Mouse (Mus musculus) cerebellum, postnatal 10 days (tissue): ENCODE measurements around the gene Serpini2.
"Not testable (repeated sequence)": the region's sequence is repeated elsewhere in the genome, so short reads cannot be mapped to it uniquely, and the experiment has no call there.

ENCODE experiments used
- DNase-seq, 2 experiments: peaks; one replicate each; pipeline ENCODE4 v3.0.0; 2021; ENCODE audit warnings: mixed read lengths in 2 of 2

Serpini2 gene

DNA sequence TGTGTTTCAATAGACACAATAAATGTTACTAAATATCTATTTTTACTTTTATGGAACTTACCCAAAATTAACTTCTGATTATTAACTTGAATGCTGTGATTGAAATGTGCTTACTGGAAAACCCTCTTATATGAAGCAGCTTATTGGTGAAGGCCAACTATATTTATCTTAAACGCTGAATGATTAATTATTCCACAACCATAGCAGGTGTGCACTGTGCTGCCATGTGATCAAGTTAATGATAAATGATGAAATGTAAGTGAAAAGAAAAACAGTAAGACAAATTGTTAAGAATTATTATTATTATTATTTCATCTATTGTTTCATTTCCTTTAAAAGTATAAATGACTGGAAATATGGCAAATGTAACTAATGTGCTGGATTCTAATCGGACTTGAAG, at the start of gene Serpini2:
Serpini2 (minus strand) TSS at position 101 of the 400 bp plus-strand sequence.
- DNase-seq: no peak

DNA sequence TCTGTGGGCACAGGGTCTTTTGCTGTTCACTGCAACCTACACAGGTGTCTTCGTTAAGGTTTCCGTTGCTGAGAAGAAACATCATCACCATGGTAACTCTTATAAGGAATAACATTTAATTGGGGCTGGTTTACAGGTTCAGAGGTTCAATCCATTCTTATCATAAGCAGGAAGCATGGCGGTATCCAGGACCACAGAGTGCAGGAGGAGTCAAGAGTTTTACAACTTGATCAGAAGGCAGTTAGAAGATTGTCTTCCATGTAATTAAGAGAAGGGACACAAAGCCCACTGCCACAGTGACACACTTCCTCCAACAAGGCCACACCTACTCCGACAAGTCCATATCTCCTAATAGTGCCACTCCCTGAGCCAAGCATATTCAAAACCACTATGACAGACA, 39.0 kb upstream of the Serpini2 start:
- DNase-seq: no peak

DNA sequence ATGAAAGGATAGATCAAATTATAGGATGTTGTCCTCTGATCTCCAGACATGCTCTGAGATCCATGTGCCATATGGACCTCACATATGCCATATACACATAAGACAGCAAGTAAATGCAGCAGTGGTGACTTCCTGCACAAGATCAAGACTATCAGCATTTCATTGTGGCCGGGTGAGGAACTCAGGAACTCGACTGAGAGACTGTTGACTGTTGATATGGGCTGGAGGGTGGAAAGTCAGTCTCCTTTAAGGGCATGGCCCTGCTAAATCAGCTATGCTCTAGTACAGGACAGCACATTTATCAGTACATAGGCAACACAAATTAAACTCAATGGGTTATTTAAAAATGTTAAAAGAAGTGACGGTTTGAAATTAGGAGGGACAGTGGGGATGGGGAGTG, 38.4 kb upstream of the Serpini2 start:
- DNase-seq: no peak

DNA sequence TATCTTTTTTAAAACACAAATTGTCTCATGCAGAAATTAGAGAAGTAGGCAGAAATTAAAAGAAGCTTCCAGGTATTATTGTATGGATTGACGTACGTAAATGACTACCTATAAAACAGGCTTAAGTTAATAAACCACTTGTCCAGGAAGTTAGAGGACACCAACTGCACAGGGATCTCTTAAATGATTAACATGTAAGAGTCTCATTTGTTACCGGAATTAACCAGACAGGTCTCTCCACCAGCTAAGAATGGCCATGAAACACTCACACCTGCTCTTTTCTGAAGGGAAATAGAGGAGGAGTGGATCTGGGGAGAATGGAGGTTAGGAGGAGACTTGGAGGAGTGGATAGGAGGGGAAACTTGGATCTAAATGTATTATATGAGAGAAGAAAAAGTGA, 35.7 kb upstream of the Serpini2 start:
- no peak for DNase-seq

DNA sequence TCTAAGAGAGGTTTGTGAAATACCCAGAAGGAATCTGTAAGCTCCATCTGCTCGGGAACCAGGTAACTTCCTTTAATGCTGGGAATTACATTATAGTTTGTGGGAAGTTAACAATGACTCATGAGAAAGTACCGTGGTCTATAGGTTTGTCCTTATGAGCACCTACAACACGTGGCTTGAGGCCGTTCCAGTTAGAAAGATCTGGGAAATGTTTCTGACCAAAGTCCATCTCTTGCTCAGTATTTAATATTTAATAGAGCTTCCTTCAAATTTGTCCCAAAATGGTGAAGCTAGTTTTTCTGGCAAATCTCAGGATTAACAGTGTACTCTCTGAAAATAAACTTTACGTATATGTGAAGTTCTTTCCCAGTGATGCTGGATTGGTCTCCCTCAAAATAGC, 34.7 kb upstream of the Serpini2 start:
- no peak for DNase-seq

DNA sequence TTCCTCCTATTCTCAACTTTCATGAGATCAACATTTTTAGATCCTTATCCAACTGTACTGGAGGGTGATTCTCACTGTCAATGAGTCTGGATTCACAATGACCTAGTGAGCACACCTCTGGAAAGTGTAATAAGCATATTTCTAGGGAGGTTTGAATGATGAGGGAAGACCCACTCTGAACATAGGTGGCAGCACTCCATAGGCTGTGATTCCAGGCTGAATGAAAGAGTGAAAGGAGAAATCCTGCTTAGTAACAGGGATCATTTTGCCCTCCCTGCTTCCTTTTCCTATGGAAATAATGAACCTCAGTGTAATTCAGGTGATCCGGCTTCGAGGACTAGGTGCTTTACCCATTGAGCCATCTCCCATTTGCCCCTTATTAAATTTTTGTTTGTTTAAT, 31.2 kb upstream of the Serpini2 start:
- DNase-seq: peak in 1 of 2 experiments; percentile 2

DNA sequence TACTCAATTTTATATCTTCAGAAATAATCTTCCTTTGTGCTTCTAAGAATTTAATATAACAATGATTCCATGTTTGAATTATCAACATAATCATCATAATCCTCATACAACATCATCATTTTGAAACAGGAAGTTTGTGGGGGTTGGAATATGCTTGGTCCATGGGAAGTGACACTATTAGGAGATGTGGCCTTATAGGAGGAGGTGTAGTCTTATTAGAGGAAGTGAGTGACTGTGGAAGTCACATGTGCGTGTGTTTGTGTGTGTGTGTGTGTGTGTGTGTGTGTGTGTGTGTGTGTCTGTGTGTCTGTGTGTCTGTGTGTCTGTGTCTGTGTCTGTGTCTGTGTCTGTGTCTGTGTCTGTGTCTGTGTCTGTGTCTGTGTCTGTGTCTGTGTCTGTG, 29.6 kb upstream of the Serpini2 start:
- not testable (repeated sequence) for DNase-seq

DNA sequence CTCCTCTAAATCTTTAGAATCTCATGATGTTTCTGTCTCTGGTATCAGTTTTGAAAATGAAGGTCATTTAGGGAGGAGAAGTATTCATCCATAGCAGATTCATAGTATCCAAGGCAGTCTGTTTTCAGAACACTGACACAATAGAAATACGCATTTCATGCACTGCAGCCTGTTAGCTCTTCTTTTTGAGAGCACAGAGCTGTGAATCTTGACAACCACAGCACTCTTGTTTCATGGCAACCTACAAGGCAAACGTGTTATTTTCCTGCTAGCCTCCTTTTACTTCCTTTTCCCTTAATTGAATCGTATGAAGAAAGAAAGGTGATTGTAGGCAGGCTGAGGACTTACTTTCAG, 27.9 kb upstream of the Serpini2 start:
- DNase-seq: no peak

DNA sequence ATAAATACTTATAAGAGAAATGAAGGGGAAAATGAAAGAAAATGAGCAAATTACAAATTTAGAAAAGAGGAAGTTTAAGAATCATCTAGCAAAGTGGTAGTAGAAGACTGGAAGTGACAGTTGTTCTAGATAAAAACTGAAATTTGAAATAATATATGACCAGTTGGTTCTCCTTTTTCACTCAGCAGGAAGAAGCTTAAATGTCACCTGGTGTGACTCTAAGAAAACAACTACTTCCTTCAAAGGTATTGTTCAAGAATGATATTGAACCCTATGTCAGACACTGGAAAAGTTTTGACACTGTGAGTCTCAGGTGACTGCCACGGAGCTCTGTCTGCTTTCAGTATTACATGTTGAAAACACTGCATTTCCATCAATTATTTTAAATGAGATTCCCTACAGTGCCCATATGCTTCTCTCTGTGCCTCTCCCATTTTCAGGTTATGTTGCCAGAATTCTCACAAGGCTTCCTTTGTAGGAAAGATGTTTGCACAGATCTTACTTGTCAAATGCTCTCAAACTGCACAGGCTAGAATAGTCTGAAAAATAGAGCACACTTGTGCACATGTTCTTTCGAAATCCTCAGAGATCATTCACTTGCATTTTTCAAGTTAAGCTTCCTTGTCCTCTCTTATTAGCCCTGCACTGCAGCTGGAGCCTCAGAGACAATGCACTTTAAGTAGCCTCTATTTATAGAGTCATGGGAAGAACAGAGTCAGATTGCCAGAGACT, 27.3 kb upstream of the Serpini2 start:
- peak in 1 of 2 experiments; percentile 1 for DNase-seq

DNA sequence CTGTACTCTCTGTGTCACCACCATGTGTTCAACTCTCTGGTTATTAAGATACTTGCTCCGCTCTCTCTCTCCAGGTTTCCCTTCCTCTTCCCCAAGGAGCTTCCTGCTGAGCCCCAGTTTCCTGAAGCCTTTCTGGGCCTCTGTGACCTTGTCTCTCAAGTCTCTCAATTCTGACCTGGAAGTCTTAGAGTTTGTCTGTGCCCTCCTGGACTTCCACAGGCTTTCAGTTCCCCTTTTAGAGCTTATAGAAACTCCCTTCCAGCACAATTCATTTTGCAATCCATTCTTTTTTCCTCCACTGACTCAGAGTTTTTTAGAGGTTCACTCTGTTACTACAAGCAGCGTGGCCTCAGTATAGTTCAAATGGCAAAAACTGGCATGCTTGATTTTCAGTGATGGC, 23.4 kb upstream of the Serpini2 start:
- no peak for DNase-seq

DNA sequence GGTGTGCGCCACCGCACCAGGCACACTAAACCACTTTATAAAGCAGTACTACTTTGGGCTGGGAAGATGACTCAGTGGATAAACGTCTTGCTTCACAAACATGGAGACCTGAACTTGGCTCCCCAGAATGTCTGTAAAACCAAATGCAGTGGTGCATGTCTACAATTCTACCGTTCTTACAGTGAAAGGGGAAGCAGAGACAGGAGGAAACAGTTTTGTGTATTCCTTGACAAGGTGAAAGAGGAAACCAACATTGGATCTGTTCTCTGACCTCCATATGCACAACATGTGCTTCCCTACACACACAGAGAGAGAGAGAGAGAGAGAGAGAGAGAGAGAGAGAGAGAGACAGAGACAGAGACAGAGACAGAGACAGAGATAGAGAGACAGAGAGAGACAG, 7.6 kb upstream of the Serpini2 start:
- no peak for DNase-seq

DNA sequence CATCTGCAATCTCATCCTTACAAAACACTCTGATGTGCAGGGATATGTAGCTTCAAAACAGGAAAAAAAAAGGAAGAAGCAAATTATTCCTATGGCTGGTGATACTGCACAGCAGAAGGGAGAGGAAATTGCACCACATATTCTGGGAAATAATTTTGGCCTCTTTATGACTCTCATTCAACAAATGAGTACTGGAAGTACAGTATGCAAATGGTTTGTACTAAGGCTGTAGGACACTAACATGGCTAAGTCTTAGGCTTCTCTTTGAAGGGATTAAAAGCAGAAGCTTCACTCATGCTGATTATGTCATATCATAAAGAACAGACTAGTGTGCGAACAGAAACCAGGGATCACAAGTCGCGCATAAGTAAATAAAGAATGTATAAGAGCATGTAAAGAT, 6.6 kb upstream of the Serpini2 start:
- DNase-seq: no peak

DNA sequence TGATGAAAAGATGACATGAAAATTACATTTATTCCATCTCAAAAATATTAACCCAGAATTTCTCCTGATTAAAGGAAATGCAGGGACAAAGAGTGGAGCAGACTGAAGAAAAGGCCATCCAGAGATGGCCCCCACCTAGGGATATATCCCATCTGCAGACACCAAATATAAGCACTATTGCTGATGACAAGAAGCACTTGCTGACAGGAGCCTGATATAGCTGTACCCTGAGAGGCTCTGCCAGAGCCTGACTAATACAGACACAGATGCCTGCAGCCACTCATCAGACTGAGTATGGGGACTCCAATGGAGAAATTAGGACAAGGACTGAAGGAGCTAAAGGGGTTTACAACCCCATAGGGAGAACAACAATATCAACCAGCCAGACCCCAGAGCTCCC, 5.2 kb upstream of the Serpini2 start:
- no peak for DNase-seq

DNA sequence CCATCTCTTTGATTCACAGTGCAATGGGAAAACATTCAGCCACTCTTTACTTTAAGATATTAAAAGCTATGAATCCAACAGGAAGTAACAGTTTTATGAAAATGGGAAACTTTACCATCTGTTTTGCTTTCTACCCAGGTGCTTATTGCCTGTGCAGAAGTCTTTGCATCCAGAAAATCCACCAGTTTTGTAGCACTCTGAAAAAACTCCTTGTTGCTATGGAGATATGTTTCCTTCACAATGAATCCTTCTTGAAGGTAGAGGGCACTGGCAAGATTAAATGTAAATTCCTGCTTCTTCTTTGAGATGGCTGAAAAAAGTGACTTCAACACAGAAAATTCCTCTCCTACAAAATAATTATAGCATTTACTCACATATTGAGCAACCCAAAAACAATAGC, 10.5 kb downstream of the Serpini2 start:
- DNase-seq: no peak

DNA sequence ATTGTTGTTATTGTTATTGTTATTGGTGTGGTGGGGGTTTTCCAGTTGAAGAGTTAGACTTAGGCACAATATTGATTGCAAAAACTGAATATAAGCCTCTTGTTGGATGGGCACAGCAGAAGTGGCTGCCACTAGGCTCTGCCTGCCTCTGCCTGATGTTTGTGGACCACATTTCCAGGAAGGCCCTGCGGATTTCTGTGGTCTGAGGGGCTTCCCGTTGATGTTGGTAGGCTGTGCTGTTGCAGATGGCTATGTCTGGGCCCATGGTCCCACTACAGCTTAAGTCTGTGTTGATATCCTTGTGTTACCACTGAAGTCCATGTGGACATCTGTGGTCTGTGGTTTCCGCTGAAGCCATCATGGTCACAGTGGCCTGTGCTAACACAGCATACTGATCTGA, 50.2 kb downstream of the Serpini2 start:
- no peak for DNase-seq

DNA sequence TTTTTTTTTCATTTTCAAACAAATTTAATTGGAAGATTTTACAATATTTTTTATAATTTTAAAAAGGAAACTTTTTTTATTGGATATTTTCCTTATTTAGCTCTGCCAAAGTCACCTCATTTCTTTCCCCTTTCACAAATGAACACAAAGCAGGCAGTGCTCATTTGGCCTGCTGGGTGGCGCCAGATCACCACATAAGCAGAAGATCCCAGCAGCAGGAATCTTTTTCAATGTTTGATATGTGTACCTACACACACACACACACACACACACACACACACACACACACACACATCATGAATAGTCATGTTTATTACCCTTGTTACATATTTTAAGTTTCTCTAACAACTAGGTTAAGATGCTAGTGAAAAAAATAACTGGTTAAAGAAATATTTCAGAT, 50.7 kb downstream of the Serpini2 start:
- DNase-seq: peak; percentile 70 to 73

DNA sequence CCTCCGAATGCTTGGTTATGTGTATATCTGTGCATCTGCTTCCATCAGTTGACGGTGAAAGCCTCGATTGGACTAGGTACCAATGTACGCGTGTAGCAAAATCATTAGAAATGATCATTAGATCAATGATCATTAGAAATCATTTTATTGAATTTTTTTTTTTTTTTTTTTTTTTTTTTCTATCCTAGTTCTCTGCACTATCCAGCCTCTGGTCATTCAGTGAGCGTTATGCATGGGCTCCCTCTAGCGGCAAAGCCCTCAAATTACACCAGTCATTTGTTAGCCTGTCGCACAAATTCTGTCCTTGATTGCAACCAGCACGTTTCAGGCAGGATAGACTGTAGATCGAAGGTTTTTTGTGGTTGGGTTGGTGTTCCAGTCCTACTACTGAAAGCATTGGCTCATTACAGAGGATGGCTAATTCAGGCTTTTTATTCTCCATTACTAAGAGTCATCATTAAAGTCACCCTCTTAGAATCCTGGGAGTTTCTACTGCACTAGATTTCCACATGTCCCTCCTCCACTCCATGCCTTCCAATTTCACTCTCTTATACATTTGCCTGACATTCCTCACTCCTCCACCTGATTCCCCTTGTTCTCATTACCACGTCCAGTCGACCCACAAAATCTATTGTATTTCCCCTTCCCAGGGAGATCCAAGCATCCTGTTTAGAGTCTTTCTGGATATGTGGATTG, 66.9 kb downstream of the Serpini2 start:
- DNase-seq: peak; percentile 79 to 83
